Mouse (Mus musculus) testis, adult 2 months (tissue): ENCODE results near the gene Krt36. TPM values are rescaled to one million over a fixed set of nuclear protein-coding genes. Genes with fewer than 3 reads are reported as not detected.

Source experiments
- H3K27ac ChIP-seq: fragments of 200-500 bp; 2 replicates; pipeline ENCODE4 v1.5.1; 2012; ENCODE audit warnings: low read depth, low read length; ENCODE audit not compliant: control insufficient read depth, insufficient read depth
- H3K27me3 ChIP-seq: fragments of 200-500 bp; 2 replicates; pipeline ENCODE4 v1.6.1; 2012; ENCODE audit warnings: mild to moderate bottlenecking, low read length, moderate library complexity; ENCODE audit not compliant: control insufficient read depth, insufficient read depth
- H3K36me3 ChIP-seq: fragments of 200-500 bp; 2 replicates; pipeline ENCODE4 v1.6.1; 2012; ENCODE audit warnings: mild to moderate bottlenecking, low read length; ENCODE audit not compliant: control insufficient read depth, insufficient read depth
- H3K4me1 ChIP-seq: fragments of 200-500 bp; 2 replicates; pipeline ENCODE4 v1.6.1; 2012; ENCODE audit warnings: low read length; ENCODE audit not compliant: control insufficient read depth, insufficient read depth
- H3K4me3 ChIP-seq: fragments of 200-500 bp; 2 replicates; pipeline ENCODE4 v1.5.1; 2012; ENCODE audit warnings: low read depth, mild to moderate bottlenecking, low read length, moderate library complexity, mixed read lengths; ENCODE audit not compliant: control insufficient read depth
- CTCF ChIP-seq: fragments of 200-500 bp; IDR thresholded peaks from 2 replicates; pipeline ENCODE4 v1.5.1; 2012; ENCODE audit warnings: low read depth, mild to moderate bottlenecking, inconsistent platforms, low read length, moderate library complexity; ENCODE audit not compliant: control insufficient read depth, insufficient read depth, insufficient replicate concordance
- POLR2A ChIP-seq: fragments of 200-500 bp; IDR thresholded peaks from 2 replicates; pipeline ENCODE4 v1.6.1; 2012; ENCODE audit warnings: low read depth, mild to moderate bottlenecking, inconsistent platforms, low read length, moderate library complexity; ENCODE audit not compliant: control insufficient read depth
- polyA plus RNA-seq: library from polyadenylated mRNA; depleted of rRNA; stranded (reverse); fragments of >200 nt; gene quantifications from 2 replicates; pipeline ENCODE4 v1.2.3, GENCODE M21; 2012; rRNA removed

The Krt36 gene
- polyA plus RNA-seq, 1 experiment = not detected

DNA sequence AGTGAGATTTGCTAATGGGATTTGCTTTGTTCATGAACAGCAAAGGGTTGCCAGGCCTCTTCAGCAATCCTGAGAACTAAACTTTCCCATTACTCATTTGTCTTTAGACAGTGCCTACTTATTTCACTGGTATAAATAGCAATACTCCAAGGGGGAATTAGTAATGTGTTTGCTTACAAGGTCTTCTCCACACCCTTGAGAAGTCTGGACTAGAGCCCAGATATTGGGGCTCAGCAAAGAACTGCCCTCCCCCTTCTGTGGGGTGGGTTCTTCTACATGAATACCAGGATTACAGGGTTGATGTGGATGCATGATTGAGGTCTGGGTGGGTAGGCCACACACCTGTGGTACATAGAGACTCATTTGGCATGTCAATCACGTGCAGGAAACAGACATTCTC is 31.6 kb downstream of the Krt36 start:
- Histone ChIP-seq H3K36me3 (no peaks in the 10 kb centered on the region), H3K27me3 (no peaks in the 10 kb centered on the region), H3K27ac (no peak overlapping the region), H3K4me1 (no peaks in the 10 kb centered on the region), H3K4me3 (no peak overlapping the region)
- no peak for TF ChIP-seq CTCF
- TF ChIP-seq POLR2A = no peak

DNA sequence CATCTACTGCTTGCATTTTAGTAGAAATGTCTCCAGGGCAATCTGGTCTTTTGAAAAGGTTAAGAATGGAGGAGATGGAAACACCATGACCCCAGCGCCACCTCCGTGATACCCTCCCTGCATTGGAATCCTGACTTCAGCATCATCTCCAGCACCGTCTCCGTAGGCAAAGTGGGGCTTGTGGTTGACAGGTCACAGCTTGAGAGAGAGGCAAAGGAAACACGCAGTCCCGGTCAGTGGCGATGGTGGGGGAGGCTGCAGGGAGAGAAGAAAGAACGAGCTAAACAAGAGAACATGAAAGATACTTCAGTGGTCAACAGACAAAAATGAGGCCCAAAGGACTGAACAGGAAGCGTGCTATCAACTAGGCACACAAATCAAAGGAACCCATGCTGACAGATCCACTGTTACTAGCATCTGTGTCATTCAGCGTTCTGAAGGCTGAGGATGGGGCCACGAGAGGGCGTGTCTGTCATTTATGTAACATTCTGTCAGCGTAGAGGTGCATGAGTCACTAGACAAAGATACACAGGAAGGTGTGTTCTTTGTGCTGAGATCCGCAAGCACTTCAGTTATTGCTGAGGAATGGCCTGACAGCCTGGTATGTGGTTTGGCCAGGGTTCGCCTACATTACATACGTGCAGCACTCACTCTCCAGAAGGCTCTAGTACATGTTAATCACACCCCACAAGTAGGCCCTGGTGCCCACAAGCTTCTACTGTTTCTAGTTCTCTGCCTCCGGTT is 38.0 kb downstream of the Krt36 start:
- no peaks in the 10 kb centered on the region for H3K36me3 ChIP-seq
- no peak overlapping the region for H3K4me3 ChIP-seq
- H3K27ac ChIP-seq = no peak overlapping the region
- TF ChIP-seq CTCF = no peak
- TF ChIP-seq POLR2A = no peak
- no peaks in the 10 kb centered on the region for H3K27me3 ChIP-seq
- no peaks in the 10 kb centered on the region for H3K4me1 ChIP-seq

DNA sequence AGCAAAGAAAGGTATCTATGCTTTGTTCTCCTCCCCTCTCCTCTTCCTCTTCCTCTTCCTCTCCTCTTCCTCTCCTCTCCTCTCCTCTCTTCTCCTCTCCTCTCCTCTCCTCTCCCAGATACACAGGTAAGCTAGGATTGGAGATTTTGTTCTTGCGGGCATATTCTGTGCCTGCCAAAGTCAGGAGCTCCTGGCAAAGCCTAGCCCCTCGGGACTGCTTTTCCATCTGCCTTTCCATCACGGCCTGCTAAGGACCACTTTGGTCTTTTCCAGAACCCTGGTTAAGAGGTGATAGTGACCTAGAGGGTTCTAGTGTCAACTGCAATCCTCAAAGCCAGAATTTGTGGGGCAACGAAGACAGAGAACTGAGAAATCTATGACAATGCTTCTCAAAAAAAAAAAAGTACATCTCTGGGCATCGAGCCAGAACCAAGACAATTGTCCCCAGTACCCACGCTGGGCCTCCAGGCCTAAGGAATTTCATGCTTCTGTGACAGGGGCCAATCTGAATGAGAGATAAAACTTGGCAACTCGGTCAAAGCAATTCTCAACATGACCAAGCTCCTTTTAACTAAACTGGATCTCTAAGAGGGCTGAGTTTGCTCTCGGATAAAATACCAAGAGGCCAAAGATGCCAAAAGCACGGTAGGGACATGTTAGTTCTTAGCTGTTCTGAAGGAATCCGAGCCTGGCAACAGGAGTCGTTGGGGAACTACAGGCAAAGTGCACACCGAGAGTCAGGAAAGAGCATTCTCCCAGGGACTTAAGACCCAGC is 39.0 kb downstream of the Krt36 start:
- TF ChIP-seq POLR2A (no peak), CTCF (no peak)

DNA sequence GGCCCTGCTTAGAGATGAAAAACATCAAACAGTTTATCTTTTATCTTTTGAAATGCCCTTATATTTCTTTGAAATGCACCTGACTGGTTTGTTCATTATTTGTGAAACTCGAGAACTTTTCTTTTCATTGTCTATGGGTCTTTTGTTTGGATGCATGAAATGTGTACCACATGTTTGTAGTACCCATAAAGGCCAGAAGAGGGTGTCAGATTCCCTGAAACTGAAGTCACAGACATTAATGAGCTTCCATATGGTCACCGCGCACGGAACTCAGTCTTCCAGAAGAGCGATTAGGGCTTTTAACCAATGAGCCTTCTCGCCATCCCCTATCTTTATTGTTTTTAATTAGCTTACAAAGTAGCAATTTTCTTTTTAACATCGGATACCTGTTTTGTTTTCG is 46.6 kb downstream of the Krt36 start:
- no peak for TF ChIP-seq CTCF
- TF ChIP-seq POLR2A = no peak
- no peaks in the 10 kb centered on the region for H3K27me3 ChIP-seq
- no peaks in the 10 kb centered on the region for H3K4me1 ChIP-seq
- H3K4me3 ChIP-seq = no peak overlapping the region
- no peaks in the 10 kb centered on the region for H3K36me3 ChIP-seq
- no peak overlapping the region for H3K27ac ChIP-seq

More for the DNA sequence above, 39.0 kb downstream of the Krt36 start:
- Histone ChIP-seq H3K27ac (no peak overlapping the region), H3K27me3 (no peaks in the 10 kb centered on the region), H3K36me3 (no peaks in the 10 kb centered on the region), H3K4me1 (no peaks in the 10 kb centered on the region), H3K4me3 (no peak overlapping the region)

DNA sequence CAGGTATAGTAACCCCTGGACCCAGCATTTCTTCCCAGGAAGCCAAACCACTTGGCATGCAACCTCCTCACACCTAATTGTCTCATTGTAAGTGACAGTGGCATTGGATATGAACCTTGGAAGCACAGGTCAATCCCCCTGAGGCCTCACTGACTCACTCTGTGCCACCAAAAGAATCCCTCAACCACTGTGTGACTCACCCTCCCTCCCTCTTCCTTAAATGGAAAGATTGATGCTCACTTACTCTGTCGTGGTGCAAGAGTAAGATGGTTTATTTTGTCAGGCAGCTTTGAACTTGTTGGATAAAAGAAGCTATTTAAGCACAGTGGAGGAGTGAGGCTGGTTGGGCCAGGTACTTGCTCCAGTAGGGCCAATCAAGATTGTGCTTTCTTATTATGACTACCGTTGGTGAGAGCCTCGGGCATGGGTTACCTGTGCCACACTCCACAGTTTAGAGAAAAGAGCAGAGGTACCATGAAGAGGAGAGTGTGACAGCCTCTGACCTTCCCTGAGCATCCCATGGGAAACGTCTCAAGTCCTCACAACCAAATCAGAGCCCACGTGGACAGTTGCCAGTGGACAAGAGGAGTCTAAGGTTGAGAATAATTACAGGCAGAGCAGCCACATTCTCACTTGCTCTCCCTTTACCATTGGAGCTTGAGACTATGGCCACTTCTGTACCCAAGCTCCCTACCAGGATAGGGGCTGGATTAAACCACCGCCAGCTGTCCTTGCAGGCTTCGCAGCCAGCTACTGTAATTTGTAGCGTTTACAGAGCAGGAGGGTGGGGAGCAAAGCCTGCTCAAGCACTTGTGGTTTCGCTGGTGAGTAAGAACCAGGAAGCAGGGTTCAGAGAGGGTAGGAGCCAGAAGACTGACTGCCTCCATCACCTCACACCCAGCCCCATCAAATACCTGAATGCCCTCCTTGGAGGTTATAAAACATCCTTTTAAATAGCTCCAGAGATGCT is 49.5 kb downstream of the Krt36 start:
- Histone ChIP-seq H3K36me3 (no peaks in the 10 kb centered on the region), H3K27ac (no peak overlapping the region), H3K27me3 (no peaks in the 10 kb centered on the region), H3K4me1 (no peaks in the 10 kb centered on the region), H3K4me3 (no peak overlapping the region)
- TF ChIP-seq POLR2A = no peak
- no peak for TF ChIP-seq CTCF

Other genes with a start within 250 kb of the Krt36 start
- gene Gm11568, start 247.7 kb downstream of the Krt36 start, polyA plus RNA-seq = not detected in 2 replicates
- not detected in 2 replicates for gene Gm11559, start 241.2 kb downstream of the Krt36 start, polyA plus RNA-seq
- gene Krtap9-1, start 232.2 kb downstream of the Krt36 start, polyA plus RNA-seq = not detected in 2 replicates
- not detected in 2 replicates for gene Gm11567, start 226.4 kb downstream of the Krt36 start, polyA plus RNA-seq
- gene Krtap31-1, start 197.7 kb downstream of the Krt36 start, polyA plus RNA-seq = not detected in 2 replicates
- 3.6 and 3.9 TPM in 2 replicates for gene Gm11565, start 190.9 kb downstream of the Krt36 start, polyA plus RNA-seq
- gene Krtap31-2, start 169.3 kb downstream of the Krt36 start, polyA plus RNA-seq = not detected in 2 replicates
- gene Krtap9-5, start 157.2 kb downstream of the Krt36 start, polyA plus RNA-seq = not detected in 2 replicates
- gene Krtap29-1, start 126.6 kb downstream of the Krt36 start, polyA plus RNA-seq = 0.24 TPM in 1 of 2 replicates, not detected in the other
- 0.06 and 0.12 TPM in 2 replicates for gene Krtap16-1, start 119.0 kb downstream of the Krt36 start, polyA plus RNA-seq
- 1.8 and 2.0 TPM in 2 replicates for gene Krtap17-1, start 111.6 kb downstream of the Krt36 start, polyA plus RNA-seq
- not detected in 2 replicates for gene Krt33a, start 89.4 kb downstream of the Krt36 start, polyA plus RNA-seq
- not detected in 2 replicates for gene Krt33b, start 75.8 kb downstream of the Krt36 start, polyA plus RNA-seq
- not detected in 2 replicates for gene Krt34, start 64.1 kb downstream of the Krt36 start, polyA plus RNA-seq
- 0.12 and 0.18 TPM in 2 replicates for gene Krt31, start 55.1 kb downstream of the Krt36 start, polyA plus RNA-seq
- gene Krt32, start 17.4 kb downstream of the Krt36 start, polyA plus RNA-seq = 1.2 TPM in 1 of 2 replicates, not detected in the other
- 0.17 TPM in 1 of 2 replicates, not detected in the other for gene Krt35, start 9.4 kb downstream of the Krt36 start, polyA plus RNA-seq
- gene Krt13, start 15.9 kb upstream of the Krt36 start, polyA plus RNA-seq = not detected in 2 replicates
- 0.96 and 2.8 TPM in 2 replicates for gene Krt15, start 30.3 kb upstream of the Krt36 start, polyA plus RNA-seq
- gene Krt19, start 43.0 kb upstream of the Krt36 start, polyA plus RNA-seq = 0.75 and 10.1 TPM in 2 replicates
- not detected in 2 replicates for gene Krt9, start 87.6 kb upstream of the Krt36 start, polyA plus RNA-seq
- gene Krt14, start 101.9 kb upstream of the Krt36 start, polyA plus RNA-seq = 1.2 TPM in 1 of 2 replicates, not detected in the other
- gene Krt16, start 143.3 kb upstream of the Krt36 start, polyA plus RNA-seq = not detected in 2 replicates
- not detected in 2 replicates for gene Krt17, start 155.4 kb upstream of the Krt36 start, polyA plus RNA-seq
- not detected in 2 replicates for gene Krt42, start 164.2 kb upstream of the Krt36 start, polyA plus RNA-seq
- 260 and 396 TPM in 2 replicates for gene Eif1, start 214.3 kb upstream of the Krt36 start, polyA plus RNA-seq
- 0.43 TPM in 1 of 2 replicates, not detected in the other for gene Gast, start 228.8 kb upstream of the Krt36 start, polyA plus RNA-seq